Mouse (Mus musculus) midbrain, postnatal 0 days (tissue): ENCODE results near the gene Elp5. TPM values are rescaled to one million over a fixed set of nuclear protein-coding genes. Genes with fewer than 3 reads are reported as not detected.
"Not testable (repeated sequence)": the region's sequence is repeated elsewhere in the genome, so short reads cannot be mapped to it uniquely, and the experiment has no call there.

Source experiments
- ATAC-seq: fragments of 200-750 bp; cut with Nextera tagmentation; 2 replicates; pipeline ENCODE4 v1.8.0; 2017; ENCODE audit warnings: moderate number of reproducible peaks, mild to moderate bottlenecking, moderate TSS enrichment, moderate library complexity; ENCODE audit not compliant: low FRiP score
- DNase-seq: peaks from one replicate; pipeline ENCODE4 v3.0.0-alpha.2; 2015; ENCODE audit warnings: low spot score
- H3K27ac ChIP-seq: fragments of 300-500 bp; sonication (generic); 2 replicates; pipeline ENCODE4 v1.5.1; 2014; ENCODE audit warnings: low read depth, mild to moderate bottlenecking, low read length, mixed read lengths
- H3K27me3 ChIP-seq: fragments of 300-500 bp; sonication (generic); 2 replicates; pipeline ENCODE4 v1.6.1; 2014; ENCODE audit warnings: low read length, control low read depth, mixed read lengths; ENCODE audit not compliant: insufficient read depth
- H3K36me3 ChIP-seq: fragments of 300-500 bp; sonication (generic); 2 replicates; pipeline ENCODE4 v1.6.1; 2014; ENCODE audit warnings: low read length, control low read depth, mixed read lengths; ENCODE audit not compliant: insufficient read depth
- H3K4me1 ChIP-seq: fragments of 300-500 bp; sonication (generic); 2 replicates; pipeline ENCODE4 v1.6.1; 2014; ENCODE audit warnings: mild to moderate bottlenecking, control low read depth, antibody characterized with exemption, low read length, mixed read lengths; ENCODE audit not compliant: insufficient read depth
- H3K4me2 ChIP-seq: fragments of 300-500 bp; sonication (generic); 2 replicates; pipeline ENCODE4 v1.6.1; 2014; ENCODE audit warnings: low read depth, mild to moderate bottlenecking, low read length, mixed read lengths; ENCODE audit not compliant: poor library complexity, severe bottlenecking
- H3K4me3 ChIP-seq: fragments of 300-500 bp; sonication (generic); 2 replicates; pipeline ENCODE4 v1.5.1; 2014; ENCODE audit warnings: low read depth, mild to moderate bottlenecking, low read length, moderate library complexity
- H3K9ac ChIP-seq: fragments of 300-500 bp; sonication (generic); replicated peaks from 2 replicates; pipeline ENCODE4 v1.6.1; 2014; ENCODE audit warnings: mild to moderate bottlenecking, low read length, moderate library complexity, mixed read lengths; ENCODE audit not compliant: poor library complexity, severe bottlenecking
- H3K9me3 ChIP-seq: fragments of 300-500 bp; sonication (generic); 2 replicates; pipeline ENCODE4 v1.6.1; 2016; ENCODE audit warnings: low read length, control low read depth
- CTCF ChIP-seq: IDR thresholded peaks from 2 replicates; pipeline ENCODE4 v1.5.1; 2016; ENCODE audit warnings: antibody characterized with exemption, mild to moderate bottlenecking
- WGBS: fragments of 180-500 bp; shearing (Covaris S2); extraction: QIAGEN DNeasy Blood & Tissue Kit; methylation state at CpG from one replicate; pipeline ENCODE4 v1.1.7; 2014; 5-methylcytosine and 5-hydroxymethylcytosine counted together
- polyA plus RNA-seq: library from polyadenylated mRNA; unstranded; fragments of >200 nt; fragmentation: Nextera tagmentation; extraction: Ambion mirVana; gene quantifications from 2 replicates; pipeline ENCODE4 v1.2.1, GENCODE M21; 2015
- total RNA-seq: library from RNA; depleted of rRNA; stranded (reverse); fragments of >200 nt; gene quantifications from 2 replicates; pipeline ENCODE4 v1.2.3, GENCODE M21; 2014

Elp5 gene
- total and polyA plus RNA-seq, 2 experiments from 2014 or later = 157 to 171 TPM

DNA sequence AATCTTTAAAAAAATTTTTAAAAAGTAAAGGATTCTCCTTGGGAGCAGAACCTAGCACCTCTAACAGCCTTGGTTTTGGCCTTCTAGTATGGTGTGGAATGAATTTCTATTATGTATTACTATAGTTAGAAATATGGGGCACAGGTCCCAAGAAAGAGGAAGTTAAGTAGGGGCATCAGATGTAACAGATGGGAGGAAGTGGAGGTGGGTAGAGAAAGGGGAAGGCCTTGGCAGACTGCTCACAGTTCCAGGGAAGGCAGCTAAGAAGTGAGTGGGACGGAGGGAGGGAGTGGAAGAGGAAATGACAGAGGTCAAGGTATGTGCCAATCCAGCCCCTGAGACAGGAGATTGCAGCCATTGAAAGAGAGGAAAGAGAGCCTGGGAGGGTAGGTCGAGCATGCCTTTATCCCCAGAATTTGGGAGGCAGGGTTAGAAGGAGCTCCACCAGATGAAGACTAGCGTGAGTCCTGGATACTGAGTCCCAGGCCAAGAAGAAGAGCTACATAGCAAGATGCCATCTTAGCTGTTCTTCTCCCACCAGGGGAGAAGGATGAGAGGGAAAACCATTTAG is 51.3 kb downstream of the Elp5 start:
- WGBS = 79% methylated on average over 3 of the region's 3 CpGs
- Histone ChIP-seq H3K4me1 (no peaks in the 10 kb centered on the region), H3K9me3 (no peaks in the 10 kb centered on the region), H3K36me3 (no peaks in the 10 kb centered on the region), H3K4me3 (no peak overlapping the region), H3K27me3 (no peaks in the 10 kb centered on the region), H3K4me2 (no peak overlapping the region), H3K9ac (no peak overlapping the region), H3K27ac (no peak overlapping the region)
- no peak for ATAC-seq
- DNase-seq = no peak
- TF ChIP-seq CTCF = no peak

DNA sequence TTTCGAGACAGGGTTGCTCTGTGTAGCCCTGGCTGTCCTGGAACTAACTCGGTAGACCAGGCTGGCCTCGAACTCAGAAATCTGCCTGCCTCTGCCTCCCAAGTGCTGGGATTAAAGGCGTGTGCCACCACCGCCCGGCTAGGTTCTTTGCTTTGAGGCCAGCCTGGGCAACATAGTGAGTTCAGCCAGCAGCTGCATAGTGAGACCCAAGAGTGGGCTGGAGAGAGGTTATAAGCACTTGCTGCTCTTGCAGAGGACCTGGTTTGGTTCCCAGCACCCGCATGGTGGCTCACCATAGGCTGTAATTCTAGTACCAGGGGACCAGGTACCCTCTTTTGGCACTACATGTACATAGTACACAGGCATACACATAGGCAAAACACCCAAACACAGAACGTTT is 52.1 kb downstream of the Elp5 start:
- WGBS = 89% methylated on average over 8 of the region's 8 CpGs
- ATAC-seq = not testable (repeated sequence)

DNA sequence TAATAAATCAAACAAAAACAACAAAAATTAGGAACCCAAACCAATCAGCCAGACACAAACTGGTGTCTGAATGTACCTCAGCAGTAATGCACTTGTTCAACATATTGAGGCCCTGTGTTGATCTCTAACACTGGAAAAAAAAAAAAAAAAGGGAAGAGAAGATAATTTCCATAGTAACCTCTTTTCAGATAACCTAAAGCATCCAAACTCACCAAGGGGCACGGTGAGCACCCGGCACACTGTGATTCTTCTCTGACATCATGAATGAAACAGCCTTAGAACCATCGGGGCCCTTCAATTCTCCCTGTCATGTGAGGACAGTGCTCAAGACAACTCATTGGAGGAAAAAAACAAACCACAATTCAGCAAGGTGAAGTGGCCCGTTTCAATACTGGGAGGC is 52.6 kb downstream of the Elp5 start:
- H3K9me3 ChIP-seq = no peaks in the 10 kb centered on the region
- H3K27me3 ChIP-seq = no peaks in the 10 kb centered on the region
- DNase-seq (no peak), ATAC-seq (no peak)
- TF ChIP-seq CTCF = no peak
- no peaks in the 10 kb centered on the region for H3K4me1 ChIP-seq
- H3K4me2 ChIP-seq = no peak overlapping the region
- WGBS = 83% methylated on average over 4 of the region's 4 CpGs
- no peak overlapping the region for H3K4me3 ChIP-seq
- no peak overlapping the region for H3K27ac ChIP-seq
- H3K9ac ChIP-seq = no peak overlapping the region
- H3K36me3 ChIP-seq = no peaks in the 10 kb centered on the region

More for the DNA sequence above, 52.1 kb downstream of the Elp5 start:
- H3K9ac ChIP-seq, H3K27me3 ChIP-seq, DNase-seq, H3K9me3 ChIP-seq, H3K4me2 ChIP-seq, H3K4me1 ChIP-seq, H3K36me3 ChIP-seq, H3K27ac ChIP-seq, H3K4me3 ChIP-seq: not testable (repeated sequence)

DNA sequence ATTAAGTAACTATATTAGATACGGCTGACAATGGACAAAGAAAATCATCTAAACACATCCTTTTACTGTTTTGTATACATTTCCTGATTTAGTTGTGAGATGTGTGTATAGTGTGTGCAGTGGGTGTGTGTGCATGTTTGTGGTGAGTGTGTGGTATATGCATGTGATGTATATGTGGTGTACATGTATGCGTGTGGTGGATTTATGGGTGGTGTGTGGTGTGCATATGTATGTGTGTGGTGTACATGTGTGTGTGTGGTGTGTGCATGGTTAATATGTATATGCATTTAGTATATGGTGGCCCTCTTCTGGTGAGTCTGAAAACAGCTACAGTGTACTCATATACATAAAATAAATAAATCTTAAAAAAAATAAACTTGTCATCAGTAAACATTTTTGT is 54.8 kb downstream of the Elp5 start:
- H3K9me3 ChIP-seq = no peaks in the 10 kb centered on the region
- 92% methylated on average over 2 of the region's 2 CpGs for WGBS
- no peaks in the 10 kb centered on the region for H3K36me3 ChIP-seq
- DNase-seq (no peak), ATAC-seq (no peak)
- H3K4me3 ChIP-seq = no peak overlapping the region
- H3K4me2 ChIP-seq = no peak overlapping the region
- no peaks in the 10 kb centered on the region for H3K27me3 ChIP-seq
- no peaks in the 10 kb centered on the region for H3K4me1 ChIP-seq
- H3K9ac ChIP-seq = no peak overlapping the region
- TF ChIP-seq CTCF = peak; percentile 17; the same call in 1 of the 2 replicates
- H3K27ac ChIP-seq = no peak overlapping the region

DNA sequence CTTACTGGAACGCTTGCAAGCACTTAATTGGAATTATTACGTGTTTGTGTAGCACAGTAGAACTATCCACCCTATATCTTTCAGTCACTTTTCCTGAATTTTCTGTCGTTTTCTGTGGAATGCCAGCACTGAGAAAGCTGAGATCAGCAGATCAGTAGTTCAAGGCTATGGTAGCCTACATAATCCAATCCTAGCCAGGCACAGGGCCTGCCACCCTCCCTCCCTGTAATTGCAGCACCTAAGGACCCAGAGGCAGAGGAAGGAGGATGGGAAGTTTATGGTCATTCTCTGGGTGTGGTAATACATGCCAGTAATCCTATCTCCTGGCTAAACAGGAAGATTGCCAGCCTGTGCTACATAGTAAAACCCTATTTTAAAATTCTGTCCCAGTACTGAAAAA is 59.5 kb downstream of the Elp5 start:
- WGBS = 69% methylated on average over 3 of the region's 3 CpGs
- no peaks in the 10 kb centered on the region for H3K27me3 ChIP-seq
- no peak overlapping the region for H3K4me2 ChIP-seq
- ATAC-seq (no peak), DNase-seq (no peak)
- H3K9ac ChIP-seq = no peak overlapping the region
- peaks cover 5% of the 10 kb centered on the region for H3K4me1 ChIP-seq
- H3K36me3 ChIP-seq = peaks cover 6% of the 10 kb centered on the region
- no peaks in the 10 kb centered on the region for H3K9me3 ChIP-seq
- H3K27ac ChIP-seq = 0 out of 2 replicates have a peak overlapping the region, but pooled peaks have one; percentile 84
- no peak for TF ChIP-seq CTCF
- H3K4me3 ChIP-seq = no peak overlapping the region; the same call in 1 of the 2 replicates

DNA sequence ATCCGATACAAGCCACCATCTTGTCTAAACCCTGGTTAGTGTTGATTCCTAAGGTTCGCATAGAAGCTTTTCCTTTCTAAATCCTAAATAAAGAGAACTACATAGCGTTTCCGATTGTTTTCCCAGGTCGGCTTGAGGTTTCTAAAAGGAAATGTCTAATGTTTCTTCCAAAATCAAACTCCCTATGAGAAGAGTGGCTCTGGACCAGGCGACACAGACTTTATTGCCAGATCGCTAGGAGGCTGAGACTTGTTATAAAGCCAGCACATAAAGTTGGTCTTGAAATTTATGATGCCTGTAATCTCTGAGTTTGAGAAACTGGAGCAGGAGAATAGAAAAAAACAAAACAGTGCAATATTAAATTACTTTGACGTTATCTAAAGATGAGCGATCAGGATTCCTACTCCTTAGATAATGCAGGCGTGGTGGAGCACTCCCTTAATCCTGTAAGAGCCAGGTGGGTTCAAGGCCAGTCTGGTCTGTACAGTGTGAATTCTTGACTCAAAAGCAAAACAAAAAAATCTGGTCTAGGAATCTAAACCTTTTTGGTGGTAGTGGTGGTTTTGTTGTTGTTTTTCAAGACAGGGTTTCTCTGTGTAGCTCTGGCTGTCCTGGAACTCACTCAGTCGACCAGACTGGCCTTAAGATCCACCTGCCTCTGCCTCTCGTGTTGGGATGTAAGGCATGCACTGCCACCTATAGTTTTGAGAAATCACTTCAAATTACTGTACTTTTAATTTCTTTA is 60.1 kb downstream of the Elp5 start:
- H3K4me2 ChIP-seq = peak overlapping the region; percentile 51
- H3K9me3 ChIP-seq = no peaks in the 10 kb centered on the region
- DNase-seq = no peak
- WGBS = 1% methylated on average over 12 of the region's 12 CpGs
- H3K27ac ChIP-seq = peak overlapping the region; percentile 84
- H3K9ac ChIP-seq = no peak overlapping the region; the same call in 1 of the 2 replicates
- peak overlapping the region; percentile 44 for H3K4me3 ChIP-seq
- TF ChIP-seq CTCF = no peak; the same call in 1 of the 2 replicates
- ATAC-seq = no peak
- no peaks in the 10 kb centered on the region for H3K27me3 ChIP-seq
- peaks cover 11% of the 10 kb centered on the region for H3K36me3 ChIP-seq
- peaks cover 5% of the 10 kb centered on the region for H3K4me1 ChIP-seq
